Mouse (Mus musculus) ES-Bruce4 (cell line): Measurements from ENCODE around the gene Cd164. TPM values are rescaled to one million over a fixed set of nuclear protein-coding genes. Genes with fewer than 3 reads are reported as not detected.

Source experiments
- H3K27ac ChIP-seq: 2 replicates; pipeline ENCODE4 v1.5.1; 2012; ENCODE audit warnings: low read length, inconsistent platforms; ENCODE audit not compliant: insufficient read depth
- H3K27me3 ChIP-seq: 2 replicates; pipeline ENCODE4 v1.6.1; 2012; ENCODE audit warnings: mild to moderate bottlenecking, low read length, inconsistent platforms; ENCODE audit not compliant: control insufficient read depth, poor library complexity, insufficient read depth, severe bottlenecking
- H3K36me3 ChIP-seq: 2 replicates; pipeline ENCODE4 v1.6.1; 2012; ENCODE audit warnings: inconsistent platforms, mild to moderate bottlenecking, low read length, moderate library complexity; ENCODE audit not compliant: control insufficient read depth, poor library complexity, insufficient read depth, severe bottlenecking
- H3K4me1 ChIP-seq: one replicate; pipeline ENCODE4 v1.8.1; 2011; ENCODE audit warnings: low read length; ENCODE audit not compliant: control insufficient read depth, insufficient read depth
- H3K4me3 ChIP-seq: 2 replicates; pipeline ENCODE4 v1.5.1; 2011; ENCODE audit warnings: low read depth, mild to moderate bottlenecking, low read length
- H3K9ac ChIP-seq: 2 replicates; pipeline ENCODE4 v1.6.1; 2012; ENCODE audit warnings: low read depth, mild to moderate bottlenecking, inconsistent platforms; ENCODE audit not compliant: poor library complexity, severe bottlenecking
- H3K9me3 ChIP-seq: replicated peaks from 2 replicates; pipeline ENCODE4 v1.6.1; 2012; ENCODE audit warnings: mild to moderate bottlenecking, low read length, inconsistent platforms; ENCODE audit not compliant: control insufficient read depth, poor library complexity, insufficient read depth, severe bottlenecking
- CTCF ChIP-seq: IDR thresholded peaks from one replicate; pipeline ENCODE4 v1.8.1; 2011; ENCODE audit warnings: low read depth, low read length
- EP300 ChIP-seq: IDR thresholded peaks from 2 replicates; pipeline ENCODE4 v1.6.1; 2011; ENCODE audit warnings: low read depth, low read length; ENCODE audit not compliant: insufficient read depth
- POLR2A ChIP-seq: IDR thresholded peaks from one replicate; pipeline ENCODE4 v1.8.1; 2011; ENCODE audit warnings: low read length; ENCODE audit not compliant: insufficient read depth
- polyA plus RNA-seq: library from polyadenylated mRNA; stranded (reverse); fragments of >200 nt; gene quantifications from 2 replicates; pipeline ENCODE4 v1.2.4, GENCODE M21; 2011; ENCODE audit warnings: low read depth; ENCODE audit not compliant: missing spikeins, insufficient read depth, insufficient read length

Gene Cd164
- polyA plus RNA-seq, 1 experiment = 315 TPM

DNA sequence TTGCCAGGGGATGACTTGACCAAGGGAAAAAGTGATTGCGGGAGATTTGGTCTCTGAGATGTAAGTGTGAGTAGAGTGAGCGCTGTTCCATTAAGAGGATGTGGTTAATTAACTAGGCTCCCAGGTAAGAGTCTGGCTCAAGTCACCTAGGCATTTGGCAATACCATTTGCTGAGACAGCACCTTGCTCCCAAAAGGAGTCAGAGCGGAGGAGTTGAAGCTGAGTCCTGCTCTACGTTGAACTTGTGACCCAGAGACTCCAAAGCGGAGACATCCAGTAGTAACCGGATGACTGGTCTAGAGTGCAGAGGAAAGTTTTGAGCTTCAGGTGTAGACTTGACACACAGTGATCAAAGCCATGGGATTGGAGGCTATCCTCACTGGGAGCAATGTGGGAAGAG is 22.8 kb downstream of the Cd164 start:
- TF ChIP-seq CTCF (no peak), EP300 (no peak), POLR2A (no peak)
- Histone ChIP-seq H3K9ac (no peak overlapping the region), H3K4me3 (no peak overlapping the region)

DNA sequence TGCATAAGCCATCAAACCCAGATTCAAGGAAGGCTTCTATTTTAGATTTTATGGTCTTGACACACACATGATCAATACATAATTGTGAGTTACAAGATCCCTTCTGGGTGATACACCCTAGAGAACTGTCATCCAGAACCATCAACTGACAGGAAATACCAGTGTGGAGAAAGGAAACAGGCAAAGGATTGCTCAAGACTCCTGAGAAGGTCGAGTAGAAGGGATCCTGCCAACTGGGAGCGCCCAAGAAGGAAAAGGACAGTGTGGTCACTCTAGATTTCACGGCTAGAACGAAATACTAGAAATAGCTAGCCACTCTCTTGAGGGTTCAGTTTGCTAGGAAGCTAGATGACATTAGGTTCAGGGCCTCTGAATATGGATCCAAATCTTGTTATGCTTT is 24.2 kb downstream of the Cd164 start:
- no peaks in the 10 kb centered on the region for H3K9me3 ChIP-seq
- no peaks in the 10 kb centered on the region for H3K27me3 ChIP-seq
- H3K36me3 ChIP-seq = peaks cover 3% of the 10 kb centered on the region; the same call in 1 of the 2 replicates
- H3K9ac ChIP-seq = no peak overlapping the region
- TF ChIP-seq CTCF (no peak), EP300 (no peak), POLR2A (no peak)
- H3K27ac ChIP-seq = no peak overlapping the region
- no peak overlapping the region for H3K4me3 ChIP-seq
- H3K4me1 ChIP-seq = no peaks in the 10 kb centered on the region

More for the DNA sequence above, 22.8 kb downstream of the Cd164 start:
- Histone ChIP-seq H3K36me3 (peaks cover 3% of the 10 kb centered on the region; the same call in 1 of the 2 replicates), H3K9me3 (no peaks in the 10 kb centered on the region), H3K27me3 (no peaks in the 10 kb centered on the region), H3K27ac (no peak overlapping the region), H3K4me1 (no peaks in the 10 kb centered on the region)

DNA sequence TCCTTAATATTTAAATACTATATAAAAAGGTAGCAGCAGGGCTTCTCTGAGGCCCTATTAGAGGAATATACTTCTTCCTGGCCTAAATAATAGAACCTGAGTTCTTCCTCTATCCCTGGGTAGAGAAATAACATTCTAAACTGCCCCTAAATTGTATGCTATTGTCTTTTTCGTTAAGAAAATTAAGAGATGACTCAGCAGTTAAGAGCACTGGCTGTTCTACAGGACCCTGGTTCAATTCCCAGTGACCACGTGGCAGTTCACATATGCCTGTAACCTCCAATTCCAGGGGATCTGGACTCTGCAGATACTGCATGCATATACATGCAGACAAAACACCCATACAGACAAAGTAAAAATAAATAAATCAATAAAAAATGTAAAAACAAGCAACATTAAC is 24.6 kb downstream of the Cd164 start:
- Histone ChIP-seq H3K9me3 (no peaks in the 10 kb centered on the region; the same call in 1 of the 2 replicates), H3K27ac (peak overlapping the region; percentile 20; the same call in 1 of the 2 replicates), H3K4me3 (no peak overlapping the region), H3K4me1 (no peaks in the 10 kb centered on the region), H3K9ac (no peak overlapping the region), H3K27me3 (no peaks in the 10 kb centered on the region), H3K36me3 (peaks cover 2% of the 10 kb centered on the region; the same call in 1 of the 2 replicates)
- TF ChIP-seq EP300 (no peak), CTCF (no peak), POLR2A (no peak)

DNA sequence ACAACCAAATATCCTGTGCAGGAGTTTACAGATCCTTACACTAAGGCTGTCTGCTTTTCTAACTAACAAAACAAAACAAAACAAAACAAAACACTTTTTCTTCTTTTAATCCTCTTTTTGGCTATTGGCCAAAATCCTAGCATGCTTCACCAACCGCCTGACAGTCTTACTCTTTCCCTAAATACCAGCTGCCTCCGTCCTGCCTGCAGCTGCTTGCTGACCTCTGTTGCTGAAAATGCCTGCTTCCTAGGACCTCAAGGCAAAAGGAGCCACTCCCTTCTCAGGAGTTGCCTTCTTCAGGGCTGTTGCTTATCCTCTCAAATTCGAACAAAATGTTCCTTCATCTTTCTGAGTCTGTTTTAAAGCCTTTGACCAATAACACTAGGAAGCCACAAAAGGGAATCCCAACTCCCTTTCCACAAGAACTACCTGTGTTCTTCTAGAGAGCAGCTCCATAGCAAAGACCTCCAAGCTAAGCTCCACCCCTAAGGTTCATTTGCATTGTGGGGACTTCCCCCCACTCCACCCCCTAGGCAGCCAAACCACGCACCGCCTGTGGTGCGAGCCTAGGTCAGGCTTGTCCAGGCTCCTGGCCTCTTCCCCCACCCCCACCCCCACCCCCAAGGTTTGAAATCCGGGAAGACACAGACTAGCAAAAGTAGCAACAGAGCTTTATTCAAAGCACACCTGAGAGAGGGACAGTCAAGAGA is 25.4 kb downstream of the Cd164 start:
- no peak overlapping the region for H3K4me3 ChIP-seq

DNA sequence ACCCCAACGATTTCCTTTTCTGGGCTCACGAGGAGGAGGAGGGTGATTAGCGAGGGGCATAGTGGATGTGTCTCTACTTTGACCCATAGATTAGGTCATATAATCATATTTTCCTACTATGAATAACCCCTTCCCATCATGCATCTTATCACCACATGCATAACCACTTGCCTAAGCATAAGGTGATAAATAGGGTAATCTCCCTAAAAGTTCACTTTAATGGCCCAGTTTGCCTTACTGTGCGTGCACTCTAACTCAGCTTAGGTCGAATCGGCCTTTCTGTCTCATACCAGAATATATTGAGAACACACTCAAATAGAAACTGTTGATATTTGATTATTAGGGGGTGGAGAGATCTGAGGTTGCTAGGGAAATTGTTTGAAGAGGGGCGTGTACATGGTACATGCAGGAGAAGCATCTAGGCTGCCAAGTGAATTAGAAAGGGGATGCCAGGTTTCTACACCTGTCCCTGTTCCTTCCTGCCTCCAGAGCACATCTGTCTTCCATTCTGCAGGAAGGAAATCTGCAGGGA is 26.1 kb downstream of the Cd164 start:
- H3K4me1 ChIP-seq = no peaks in the 10 kb centered on the region
- no peak overlapping the region for H3K9ac ChIP-seq
- H3K27ac ChIP-seq = 0 out of 2 replicates have a peak overlapping the region, but pooled peaks have one; percentile 5
- no peaks in the 10 kb centered on the region for H3K27me3 ChIP-seq
- TF ChIP-seq EP300 = no peak
- no peak for TF ChIP-seq POLR2A
- no peak for TF ChIP-seq CTCF
- H3K4me3 ChIP-seq = no peak overlapping the region
- H3K36me3 ChIP-seq = no peaks in the 10 kb centered on the region
- H3K9me3 ChIP-seq = peaks cover 4% of the 10 kb centered on the region

More for the DNA sequence above, 25.4 kb downstream of the Cd164 start:
- Histone ChIP-seq H3K27me3 (no peaks in the 10 kb centered on the region), H3K4me1 (no peaks in the 10 kb centered on the region), H3K36me3 (no peaks in the 10 kb centered on the region), H3K9me3 (peaks cover 4% of the 10 kb centered on the region), H3K27ac (peak overlapping the region; percentile 20; the same call in 1 of the 2 replicates), H3K9ac (no peak overlapping the region)
- TF ChIP-seq CTCF = no peak

DNA sequence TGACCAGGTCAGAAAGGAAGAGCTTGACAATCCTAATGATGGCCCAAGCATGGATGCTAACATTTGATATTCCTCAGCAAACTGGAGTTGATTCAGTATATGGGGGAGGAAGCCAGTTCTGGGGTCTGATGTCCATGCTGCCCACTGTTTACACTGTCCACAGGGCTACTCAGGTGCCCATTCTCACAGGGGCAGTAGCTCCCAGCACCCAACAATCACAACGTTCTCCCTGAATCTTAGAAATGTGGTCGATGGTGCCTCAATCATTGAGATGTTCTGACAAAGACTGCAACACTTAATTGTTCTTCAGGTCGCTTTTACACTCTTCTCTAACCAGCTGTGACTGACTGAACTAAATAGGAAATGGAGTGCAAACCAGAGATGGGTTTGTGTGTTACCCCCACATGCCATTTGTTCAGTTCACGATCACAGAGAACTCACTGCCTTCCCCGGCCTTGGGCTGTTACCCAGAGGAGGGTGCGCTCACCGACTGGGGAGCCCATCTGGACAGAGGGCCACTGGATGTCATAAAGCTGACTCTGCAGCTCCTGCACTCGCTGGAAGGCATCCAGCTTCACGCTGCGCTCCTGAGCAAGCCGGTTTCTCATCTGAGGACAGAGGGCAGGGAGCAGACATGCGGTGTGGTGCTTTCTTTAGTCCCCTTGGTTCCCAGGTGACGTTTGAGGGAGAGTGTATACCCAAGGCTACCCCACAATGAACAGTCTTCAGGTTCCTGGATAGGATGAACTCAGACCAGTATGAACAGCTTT is 27.4 kb downstream of the Cd164 start:
- H3K27ac ChIP-seq = no peak overlapping the region
- TF ChIP-seq POLR2A (no peak), EP300 (no peak), CTCF (no peak)

More for the DNA sequence above, 27.4 kb downstream of the Cd164 start:
- Histone ChIP-seq H3K9me3 (peaks cover 4% of the 10 kb centered on the region), H3K27me3 (no peaks in the 10 kb centered on the region), H3K4me3 (no peak overlapping the region), H3K9ac (no peak overlapping the region), H3K36me3 (no peaks in the 10 kb centered on the region), H3K4me1 (peaks cover 2% of the 10 kb centered on the region)
